Mouse (Mus musculus) megakaryocyte-erythroid progenitor cell, adult 5-6 weeks (primary cell): ENCODE data around the gene Majin. TPM values are rescaled to one million over a fixed set of nuclear protein-coding genes. Genes with fewer than 3 reads are reported as not detected.
A peak's percentile ranks its signal among the peaks of the same experiment; 100 is the strongest.

Experiments
- ATAC-seq: replicated peaks from 2 replicates; pipeline ENCODE4 v1.8.0; 2016; ENCODE audit warnings: mild to moderate bottlenecking, inconsistent platforms; ENCODE audit not compliant: severe bottlenecking, poor library complexity, low FRiP score, low TSS enrichment
- total RNA-seq, 2 experiments: library from RNA; stranded (forward) in 1 of 2; stranded (reverse) in 1 of 2; fragments of 200-1000, 215-1000 nt in 1 of 2; fragments of >200 nt in 1 of 2; fragmentation: Nextera tagmentation in 1 of 2; gene quantifications; 2 replicates each; pipeline ENCODE4 v1.2.3; 2014 to 2017

The Majin gene
- total RNA-seq, 2 experiments from 2014 or later, result not detected

DNA sequence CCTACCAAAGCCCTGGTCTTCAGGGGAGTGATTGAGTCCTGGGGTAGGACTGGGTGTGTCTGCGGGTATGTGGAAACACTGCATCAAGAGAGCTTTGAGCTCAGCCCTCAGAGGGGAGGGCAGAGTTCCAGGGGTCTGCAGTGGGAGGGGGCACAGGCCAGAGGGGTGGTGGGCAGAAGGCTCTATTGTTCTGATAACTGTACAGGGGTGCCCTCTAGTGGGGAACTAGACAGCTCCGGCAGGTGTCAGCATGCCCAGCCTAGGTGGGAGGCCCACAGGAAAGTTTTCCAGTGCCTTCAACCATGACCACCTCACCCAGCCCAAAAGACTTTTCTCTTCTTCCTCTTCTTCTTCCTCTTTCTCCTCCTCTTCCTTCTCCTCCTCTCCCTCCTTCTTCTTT lies 76.2 kb downstream of the Majin start:
- no peak for ATAC-seq

DNA sequence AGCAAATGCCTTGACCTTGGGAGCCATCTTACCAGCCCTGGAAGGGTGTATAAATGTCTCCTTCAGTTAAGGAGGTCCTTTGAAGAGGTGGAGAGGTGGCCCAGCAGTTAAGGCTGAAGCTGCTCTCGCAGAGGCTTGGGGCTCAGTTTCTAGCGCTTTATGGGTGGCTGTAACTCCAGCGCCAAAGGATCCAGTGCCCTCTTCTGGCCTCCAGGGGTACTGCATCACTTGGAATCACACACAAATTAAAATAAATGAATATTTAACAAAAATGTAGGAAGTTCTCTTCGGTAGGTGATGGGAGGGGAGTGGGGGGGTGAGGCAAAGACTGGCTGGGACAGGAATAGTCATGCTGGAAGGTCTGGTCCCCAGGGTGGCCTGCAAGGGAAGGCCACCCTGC lies 76.8 kb downstream of the Majin start:
- ATAC-seq, result no peak

DNA sequence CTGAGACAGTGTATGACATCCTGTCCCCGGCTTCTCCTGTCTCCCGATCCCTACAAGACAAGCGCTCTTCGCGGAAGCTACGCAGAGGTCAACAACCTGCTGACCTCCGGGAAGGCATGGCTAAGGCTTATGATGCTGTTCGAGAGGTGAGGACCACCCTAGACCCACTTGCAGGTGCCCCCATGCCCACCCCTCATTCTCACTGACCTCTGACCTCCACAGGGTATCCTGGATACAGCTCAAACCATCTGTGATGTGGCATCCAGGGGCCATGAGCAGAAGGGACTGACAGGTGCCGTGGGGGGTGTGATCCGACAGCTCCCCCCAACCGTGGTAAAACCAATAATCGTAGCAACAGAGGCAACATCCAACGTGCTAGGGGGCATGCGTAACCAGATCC lies 77.2 kb downstream of the Majin start:
- no peak for ATAC-seq

DNA sequence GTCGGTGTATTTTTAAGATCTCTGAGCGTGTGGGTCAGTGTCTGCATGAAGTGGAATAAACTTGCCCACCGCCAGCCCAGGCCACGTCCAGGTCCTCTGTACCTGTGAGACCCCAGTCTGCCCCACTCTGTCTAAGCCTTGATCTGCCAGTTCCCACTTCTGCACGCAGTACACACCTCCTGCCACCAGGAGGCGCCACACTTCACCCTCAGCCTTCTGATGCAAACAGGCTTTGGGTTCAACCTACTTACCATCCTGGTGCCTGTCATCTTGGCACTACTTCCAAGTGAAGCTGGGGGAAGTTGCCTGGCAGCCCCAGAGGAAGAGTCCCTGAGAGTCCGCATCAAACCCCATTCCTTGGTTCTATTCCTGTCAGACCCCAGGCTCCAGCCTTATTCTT lies 78.0 kb downstream of the Majin start:
- ATAC-seq, result peak; percentile 32

DNA sequence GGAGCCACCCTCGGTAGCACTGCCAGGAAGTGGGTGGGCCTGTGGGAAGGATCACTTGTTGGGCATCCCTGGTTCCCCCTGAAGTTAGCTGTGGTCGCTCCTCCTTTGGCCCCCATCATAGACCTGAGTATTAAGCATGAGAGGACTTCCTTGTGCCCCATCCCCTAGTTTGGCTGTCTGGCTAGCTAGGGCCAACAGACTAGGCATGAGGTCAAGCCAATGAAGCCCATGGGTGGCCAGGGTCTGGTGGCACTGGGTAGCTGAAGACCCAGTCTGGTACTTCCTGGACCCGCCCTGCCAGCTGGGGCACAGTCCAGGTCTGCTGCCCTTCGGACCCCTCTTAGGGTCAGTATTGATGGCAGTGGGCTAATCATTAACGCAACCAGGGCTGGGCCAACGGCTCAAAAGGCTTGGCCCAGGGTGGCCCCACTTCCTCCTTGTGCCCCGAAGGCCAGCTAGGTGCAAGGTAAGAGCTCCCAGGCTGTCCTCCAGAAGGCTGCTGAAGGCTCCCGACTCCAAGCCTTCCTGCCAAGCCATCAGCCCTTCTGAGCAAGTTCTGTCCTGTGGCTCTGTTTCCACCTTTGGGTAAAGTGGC lies 78.7 kb downstream of the Majin start:
- no peak for ATAC-seq

DNA sequence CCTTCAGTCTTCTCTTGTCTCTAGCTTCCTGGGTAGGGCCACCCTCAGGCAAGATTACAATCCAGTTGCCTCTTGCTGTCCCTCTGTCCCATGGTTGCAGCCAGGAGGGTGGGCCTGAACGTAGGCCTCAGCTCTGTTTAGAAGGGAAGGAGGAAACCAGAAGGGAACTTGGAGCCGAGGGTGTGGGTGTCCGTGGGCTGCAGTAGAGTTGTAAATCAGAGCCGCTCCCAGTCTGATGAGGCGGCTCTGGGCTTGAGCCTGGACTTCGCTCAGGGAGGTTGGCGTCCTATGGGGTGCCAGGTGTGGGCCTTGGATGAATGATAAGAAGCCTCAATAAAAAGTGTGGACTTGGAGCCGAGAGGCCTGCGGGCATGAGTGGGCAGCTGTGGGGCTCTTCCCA lies 80.0 kb downstream of the Majin start:
- ATAC-seq, result no peak

DNA sequence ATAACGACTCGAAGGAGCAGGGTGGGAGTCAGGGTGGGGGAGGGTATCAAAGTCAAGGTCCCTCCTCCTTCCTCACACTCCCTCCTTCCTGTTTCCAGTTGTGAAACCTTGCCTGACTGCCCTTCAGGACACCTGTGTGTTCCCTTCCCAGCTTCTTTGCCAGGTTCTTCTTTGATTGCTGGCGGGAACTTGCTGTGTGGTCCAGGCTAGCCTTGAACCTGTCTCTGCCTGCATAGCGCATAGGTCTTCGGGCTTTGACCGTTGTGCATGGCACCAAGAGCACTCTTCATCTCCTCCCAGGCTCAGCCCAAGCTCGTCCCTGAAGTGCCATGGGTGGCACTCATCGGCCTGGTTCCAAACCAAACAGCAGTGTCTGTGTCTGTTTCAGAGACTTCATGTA lies 80.8 kb downstream of the Majin start:
- ATAC-seq, result no peak

DNA sequence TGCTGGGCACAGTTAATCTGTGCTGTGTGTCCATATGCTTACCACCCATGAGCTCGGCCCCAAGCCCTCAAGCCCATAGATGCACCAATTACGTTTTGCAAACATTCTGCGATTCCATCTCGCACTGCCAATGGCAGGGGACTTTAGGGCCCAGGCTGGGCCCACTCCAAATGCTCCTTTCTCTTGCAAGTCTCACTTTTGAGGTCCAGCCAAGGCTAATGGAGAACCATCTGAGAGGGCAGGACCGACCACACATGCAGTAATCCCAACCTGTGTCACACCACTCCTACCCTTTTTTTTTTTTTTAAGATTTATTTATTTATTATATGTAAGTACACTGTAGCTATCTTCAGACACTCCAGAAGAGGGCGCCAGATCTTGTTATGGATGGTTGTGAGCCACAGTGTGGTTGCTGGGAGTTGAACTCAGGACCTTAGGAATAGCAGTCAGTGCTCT lies 81.6 kb downstream of the Majin start:
- no peak for ATAC-seq

DNA sequence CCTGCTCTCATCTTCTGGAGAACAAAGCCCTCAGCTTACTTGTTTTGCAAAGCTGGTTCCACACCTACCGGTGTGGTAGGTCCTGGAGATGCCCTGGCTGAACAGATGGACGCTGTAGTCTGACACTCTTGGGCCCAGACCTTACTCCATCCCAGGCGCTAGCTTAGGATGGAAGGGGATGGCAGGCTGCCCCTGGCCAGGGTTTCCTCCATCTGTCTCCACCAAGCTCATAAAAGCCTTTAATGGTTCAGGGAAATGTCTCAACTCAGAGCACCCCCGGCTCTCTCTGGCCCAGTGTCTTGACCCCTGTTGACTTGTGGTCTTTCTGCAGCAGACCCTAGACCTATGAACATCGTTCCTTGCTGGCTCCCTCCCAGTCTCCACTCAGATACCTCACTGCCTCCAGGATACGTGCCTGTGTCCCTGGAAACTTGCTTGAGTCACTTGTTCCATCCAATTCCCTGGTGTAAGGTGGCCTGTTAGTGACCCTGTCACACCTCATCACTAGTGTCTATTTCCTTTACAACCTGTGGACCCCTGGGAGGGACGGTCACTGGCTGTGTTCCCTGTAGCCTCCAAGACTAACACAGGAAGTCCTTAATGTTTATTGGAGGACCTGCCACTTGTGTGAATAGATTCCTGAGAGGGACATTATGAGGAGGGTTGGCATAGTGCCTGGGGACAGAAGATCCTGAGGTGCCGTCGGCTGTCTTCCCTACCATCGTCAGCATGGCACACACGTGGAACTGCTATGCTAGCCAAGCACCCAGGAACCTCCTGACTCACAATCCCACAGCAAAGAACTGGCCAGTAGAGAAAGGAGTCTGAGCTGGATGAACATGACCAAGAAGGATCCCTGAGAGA lies 83.3 kb downstream of the Majin start:
- no peak for ATAC-seq

DNA sequence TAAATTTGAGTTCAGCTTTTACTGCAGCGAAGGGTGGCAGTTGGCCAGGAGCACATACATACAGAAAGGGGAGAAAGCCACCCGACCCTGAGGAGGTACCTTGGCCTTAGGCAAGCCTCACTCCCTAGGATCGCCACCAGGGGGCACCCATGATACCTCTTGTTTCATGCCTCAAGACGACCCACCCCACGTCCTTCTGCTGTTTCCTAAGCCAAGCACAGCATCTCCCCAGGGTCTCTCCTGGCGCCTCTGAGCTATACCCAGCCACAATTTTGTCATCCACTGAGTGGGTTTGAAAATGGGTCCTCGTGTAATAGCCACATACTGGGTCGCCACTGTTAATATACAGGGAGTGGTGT lies 84.0 kb downstream of the Majin start:
- peak; percentile 82 for ATAC-seq

DNA sequence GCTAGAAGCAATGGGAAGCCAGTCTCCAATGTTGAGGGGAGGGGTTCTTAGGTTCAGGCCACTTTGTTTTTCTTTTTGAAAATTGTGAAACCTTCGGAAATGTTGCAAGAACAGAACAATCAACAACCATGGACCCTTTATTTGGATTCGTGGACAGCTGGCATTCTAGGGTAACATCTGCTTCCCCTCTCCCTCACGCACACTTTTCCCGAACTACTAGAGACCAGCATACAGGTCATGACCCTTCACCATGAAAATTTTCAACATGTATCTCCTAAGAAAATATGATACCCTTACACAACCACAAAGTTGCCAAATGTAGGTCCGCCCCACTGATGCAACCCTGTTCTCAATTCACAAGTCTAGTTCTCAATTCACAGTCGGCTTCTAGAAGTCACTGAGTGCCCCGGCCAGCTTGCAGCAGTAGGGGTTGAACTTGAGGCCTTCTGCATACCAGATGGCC lies 84.5 kb downstream of the Majin start:
- ATAC-seq, result no peak

DNA sequence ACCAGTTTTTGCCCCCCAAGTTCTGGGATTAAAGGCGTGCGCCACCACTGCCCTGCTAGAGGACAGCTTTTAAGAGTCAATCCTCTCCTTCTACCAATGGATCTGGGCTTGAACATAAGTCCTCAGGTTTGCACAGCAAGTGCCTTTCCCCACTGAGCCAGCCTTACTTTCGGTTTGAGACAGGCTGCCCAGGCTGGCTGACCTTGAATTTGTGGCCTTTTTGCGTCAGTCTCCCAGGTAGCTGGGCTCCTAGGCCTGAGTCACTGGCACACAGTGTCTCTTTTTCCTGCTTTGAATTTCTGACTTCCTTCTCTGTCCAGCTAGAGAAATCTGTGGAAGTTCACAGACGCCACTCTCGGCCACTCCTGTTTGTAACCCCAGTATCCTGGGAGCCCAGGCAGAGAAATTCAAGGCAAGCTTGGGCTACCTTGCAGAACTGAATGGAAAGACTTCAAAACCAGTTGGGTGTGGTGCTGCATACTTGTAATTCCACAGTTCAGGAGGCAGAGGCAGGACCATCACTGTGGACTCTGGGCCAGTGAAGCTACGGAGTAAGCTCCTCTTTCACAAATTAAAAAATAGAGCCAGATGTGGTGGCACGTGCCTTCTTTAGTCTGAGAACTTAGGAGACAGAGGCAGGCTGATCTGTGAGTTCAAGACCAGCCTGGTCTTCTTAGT lies 85.7 kb downstream of the Majin start:
- no peak for ATAC-seq

DNA sequence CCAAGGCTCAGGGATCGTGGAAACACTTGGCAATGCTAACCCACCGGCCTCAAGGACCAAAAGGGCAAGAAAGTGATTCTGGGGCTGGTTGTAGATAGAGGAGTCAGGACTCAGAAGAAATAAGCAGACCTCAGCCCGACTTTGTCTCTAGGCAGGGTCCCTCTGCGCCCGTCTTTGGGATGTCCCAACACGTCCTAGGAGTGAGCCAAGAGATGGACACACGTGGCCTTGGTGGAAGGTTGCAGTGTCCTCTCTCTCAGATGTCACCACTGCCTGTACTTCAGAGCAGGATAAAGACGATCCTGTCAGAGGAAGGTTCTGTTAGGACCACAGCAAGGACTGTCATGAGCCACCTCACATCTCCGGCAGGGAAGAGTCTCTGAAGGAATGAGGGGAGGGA lies 86.5 kb downstream of the Majin start:
- ATAC-seq, result no peak

DNA sequence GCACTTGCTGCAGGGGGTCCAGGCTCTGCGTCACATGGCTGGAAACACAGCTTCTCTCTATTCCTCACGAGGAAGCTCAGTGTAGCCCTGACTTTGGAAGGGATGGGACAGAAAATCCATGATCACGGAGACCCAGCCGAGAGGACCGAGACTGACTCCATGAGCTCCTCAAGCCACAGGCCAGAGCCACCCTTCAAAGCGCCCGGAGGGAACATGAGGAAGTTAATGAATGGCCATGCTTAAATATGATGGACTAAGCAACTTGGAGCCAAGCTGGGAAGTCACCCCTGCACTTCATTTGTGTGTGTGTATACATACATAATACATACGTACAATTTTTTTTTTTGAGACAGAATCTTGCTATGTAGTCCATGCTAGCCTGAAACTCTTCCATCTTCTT lies 87.0 kb downstream of the Majin start:
- no peak for ATAC-seq

DNA sequence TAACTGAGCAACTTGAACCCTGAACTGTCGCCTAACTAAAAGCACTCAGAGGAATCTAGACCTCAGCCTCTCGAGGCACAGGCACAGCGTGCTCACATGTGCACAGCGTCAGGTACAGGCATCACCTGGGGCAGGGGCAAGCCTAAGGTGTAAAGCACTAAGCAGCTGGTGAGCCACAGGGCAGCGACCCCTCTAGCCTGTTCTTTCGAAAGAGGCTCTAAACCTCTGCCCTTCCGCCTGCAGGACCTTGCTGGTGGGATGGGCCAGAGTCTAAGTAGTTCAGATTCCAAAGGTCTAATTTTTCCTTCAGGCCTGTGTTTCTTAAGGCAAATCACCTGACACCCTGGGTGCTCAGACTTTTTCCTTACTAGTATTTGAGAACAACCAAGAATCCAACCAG lies 87.9 kb downstream of the Majin start:
- ATAC-seq, result no peak

DNA sequence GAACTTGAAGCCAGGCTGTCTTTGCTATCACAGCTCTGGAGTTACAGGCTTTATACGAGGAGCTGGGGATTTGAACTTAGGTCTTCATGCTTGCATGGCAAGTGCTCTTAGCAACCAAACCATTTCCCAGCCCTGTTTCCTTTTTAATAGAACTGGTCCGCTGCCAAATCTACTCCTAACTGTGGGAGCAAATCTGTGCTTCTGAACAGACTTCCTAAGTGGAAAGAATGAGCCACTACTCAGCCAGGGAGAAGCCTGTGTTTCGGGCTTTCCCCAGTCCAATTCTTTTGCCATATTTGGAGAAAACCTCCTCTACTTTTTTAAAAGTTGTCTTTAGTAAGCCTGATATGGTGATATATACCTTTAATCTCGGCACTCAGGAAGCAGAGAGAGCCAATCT lies 88.5 kb downstream of the Majin start:
- no peak for ATAC-seq

DNA sequence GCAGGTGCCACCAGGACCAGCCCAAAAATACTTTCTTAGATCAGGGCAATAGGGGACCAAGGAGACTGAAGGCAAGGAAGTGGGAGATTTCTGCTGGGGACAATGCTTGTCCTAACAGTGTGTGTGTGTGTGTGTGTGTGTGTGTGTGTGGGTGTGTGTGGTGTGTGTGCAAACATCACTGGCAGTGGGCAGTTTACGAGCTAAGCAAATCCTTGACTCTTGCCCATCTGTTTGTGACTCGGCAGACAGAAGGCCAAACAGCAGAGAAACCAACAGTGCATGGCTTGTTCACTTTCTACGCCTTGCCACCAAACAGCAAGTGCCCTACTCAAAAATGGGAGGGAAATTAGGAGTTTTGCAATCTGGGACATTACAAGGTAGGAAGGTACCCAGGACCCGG lies 89.4 kb downstream of the Majin start:
- ATAC-seq, result no peak
